Mouse (Mus musculus) gonadal fat pad, adult 2 months (tissue): ENCODE measurements around the gene Arhgef7. TPM values are rescaled to one million over a fixed set of nuclear protein-coding genes. Genes with fewer than 3 reads are reported as not detected.

ENCODE experiments used
- DNase-seq: peaks from one replicate; pipeline ENCODE4 v3.0.0-alpha.2; 2012; ENCODE audit warnings: low read depth
- polyA plus RNA-seq: library from polyadenylated mRNA; depleted of rRNA; stranded (reverse); fragments of >200 nt; gene quantifications from 2 replicates; pipeline ENCODE4 v1.2.3, GENCODE M21; 2012; rRNA removed

The Arhgef7 gene
- 24.5 and 29.9 TPM in 2 replicates for polyA plus RNA-seq

GRCm38 (mm10) chr8:11727651-11728481 is at the start of gene Arhgef7:
Arhgef7 (plus strand) TSS chr8:11727721.
- DNase-seq: no peak

- DNase-seq: no peak
These were observed 43.0 kb upstream of the Arhgef7 start for GRCm38 (mm10) chr8:11684558-11684957.

- no peak for DNase-seq
These were observed 40.3 kb upstream of the Arhgef7 start for GRCm38 (mm10) chr8:11687251-11687650.

- no peak for DNase-seq
These were observed 37.6 kb upstream of the Arhgef7 start for GRCm38 (mm10) chr8:11689945-11690344.

- no peak for DNase-seq
These were observed 36.2 kb upstream of the Arhgef7 start for GRCm38 (mm10) chr8:11691284-11691683.

- DNase-seq: no peak
These were observed 35.8 kb upstream of the Arhgef7 start for GRCm38 (mm10) chr8:11691761-11692160.

- no peak for DNase-seq
These were observed 35.1 kb upstream of the Arhgef7 start for GRCm38 (mm10) chr8:11692455-11692854.

- no peak for DNase-seq
These were observed 33.5 kb upstream of the Arhgef7 start for GRCm38 (mm10) chr8:11693972-11694371.

- DNase-seq: no peak
These were observed 31.3 kb upstream of the Arhgef7 start for GRCm38 (mm10) chr8:11696176-11696575.

- DNase-seq: no peak
These were observed 30.1 kb upstream of the Arhgef7 start for GRCm38 (mm10) chr8:11697467-11697866.

GRCm38 (mm10) chr8:11699442-11700001 is 28.0 kb upstream of the Arhgef7 start:
- DNase-seq: no peak

GRCm38 (mm10) chr8:11700060-11701032 is 27.2 kb upstream of the Arhgef7 start:
- DNase-seq: no peak

GRCm38 (mm10) chr8:11701033-11701362 is 26.5 kb upstream of the Arhgef7 start, which contains the start of gene 1700016D06Rik:
1700016D06Rik (minus strand) TSS chr8:11701063.
- DNase-seq: no peak

- DNase-seq: no peak
These were observed 26.1 kb upstream of the Arhgef7 start for GRCm38 (mm10) chr8:11701428-11701827.

- no peak for DNase-seq
These were observed 23.7 kb upstream of the Arhgef7 start for GRCm38 (mm10) chr8:11703789-11704188.

GRCm38 (mm10) chr8:11704716-11705420 is 22.7 kb upstream of the Arhgef7 start:
- no peak for DNase-seq

GRCm38 (mm10) chr8:11705818-11706217 is 21.7 kb upstream of the Arhgef7 start:
- DNase-seq: no peak

GRCm38 (mm10) chr8:11707701-11708100 is 19.8 kb upstream of the Arhgef7 start:
- DNase-seq: no peak

GRCm38 (mm10) chr8:11708815-11709214 is 18.7 kb upstream of the Arhgef7 start:
- no peak for DNase-seq

- DNase-seq: no peak
These were observed 18.0 kb upstream of the Arhgef7 start for GRCm38 (mm10) chr8:11709542-11709941.

GRCm38 (mm10) chr8:11710415-11710814 is 17.1 kb upstream of the Arhgef7 start:
- DNase-seq: no peak

GRCm38 (mm10) chr8:11712244-11712643 is 15.3 kb upstream of the Arhgef7 start:
- no peak for DNase-seq
